Mouse (Mus musculus) embryonic facial prominence, embryonic 11.5 days (tissue): ENCODE data around the gene Pdxdc1. TPM values are rescaled to one million over a fixed set of nuclear protein-coding genes. Genes with fewer than 3 reads are reported as not detected.

Experiments used
- ATAC-seq: fragments of 200-750 bp; cut with Nextera tagmentation; replicated peaks from 2 replicates; pipeline ENCODE4 v1.8.0; 2017; ENCODE audit warnings: low read depth; ENCODE audit not compliant: insufficient number of reproducible peaks, low FRiP score, low TSS enrichment
- DNase-seq: peaks from one replicate; pipeline ENCODE4 v3.0.0-alpha.2; 2015; ENCODE audit warnings: low spot score
- H3K27ac ChIP-seq: fragments of 300-500 bp; sonication (generic); replicated peaks from 2 replicates; pipeline ENCODE4 v1.5.1; 2014; ENCODE audit warnings: mild to moderate bottlenecking, low read depth, low read length, control low read depth
- H3K27me3 ChIP-seq: fragments of 300-500 bp; sonication (generic); 2 replicates; pipeline ENCODE4 v1.6.1; 2014; ENCODE audit warnings: mild to moderate bottlenecking, low read length, moderate library complexity, mixed read lengths; ENCODE audit not compliant: control insufficient read depth, insufficient read depth
- H3K36me3 ChIP-seq: fragments of 300-500 bp; sonication (generic); replicated peaks from 2 replicates; pipeline ENCODE4 v1.6.1; 2014; ENCODE audit warnings: low read depth, mild to moderate bottlenecking, low read length, moderate library complexity, mixed read lengths; ENCODE audit not compliant: control insufficient read depth, insufficient read depth
- H3K4me1 ChIP-seq: fragments of 300-500 bp; sonication (generic); 2 replicates; pipeline ENCODE4 v1.6.1; 2014; ENCODE audit warnings: low read length, mixed read lengths; ENCODE audit not compliant: control insufficient read depth, insufficient read depth
- H3K4me2 ChIP-seq: fragments of 300-500 bp; sonication (generic); 2 replicates; pipeline ENCODE4 v1.6.1; 2014; ENCODE audit warnings: low read depth, mild to moderate bottlenecking, control low read depth, low read length, moderate library complexity
- H3K4me3 ChIP-seq: fragments of 300-500 bp; sonication (generic); 2 replicates; pipeline ENCODE4 v1.5.1; 2014; ENCODE audit warnings: low read depth, low read length, control low read depth
- H3K9ac ChIP-seq: fragments of 300-500 bp; sonication (generic); replicated peaks from 2 replicates; pipeline ENCODE4 v1.6.1; 2014; ENCODE audit warnings: mild to moderate bottlenecking, control low read depth, low read length
- H3K9me3 ChIP-seq: fragments of 300-500 bp; sonication (generic); replicated peaks from 2 replicates; pipeline ENCODE4 v1.6.1; 2016; ENCODE audit warnings: mild to moderate bottlenecking, low read length, inconsistent platforms, mixed read lengths; ENCODE audit not compliant: control insufficient read depth
- WGBS: fragments of 180-500 bp; shearing (Covaris S2); extraction: QIAGEN DNeasy Blood & Tissue Kit; methylation state at CpG from one replicate; pipeline ENCODE4 v1.1.7; 2014; 5-methylcytosine and 5-hydroxymethylcytosine counted together
- polyA plus RNA-seq: library from polyadenylated mRNA; unstranded; fragments of >200 nt; fragmentation: Nextera tagmentation; extraction: Ambion mirVana; gene quantifications from 2 replicates; pipeline ENCODE4 v1.2.1, GENCODE M21; 2014

Pdxdc1 gene
- 91.2 and 94.9 TPM in 2 replicates for polyA plus RNA-seq

DNA sequence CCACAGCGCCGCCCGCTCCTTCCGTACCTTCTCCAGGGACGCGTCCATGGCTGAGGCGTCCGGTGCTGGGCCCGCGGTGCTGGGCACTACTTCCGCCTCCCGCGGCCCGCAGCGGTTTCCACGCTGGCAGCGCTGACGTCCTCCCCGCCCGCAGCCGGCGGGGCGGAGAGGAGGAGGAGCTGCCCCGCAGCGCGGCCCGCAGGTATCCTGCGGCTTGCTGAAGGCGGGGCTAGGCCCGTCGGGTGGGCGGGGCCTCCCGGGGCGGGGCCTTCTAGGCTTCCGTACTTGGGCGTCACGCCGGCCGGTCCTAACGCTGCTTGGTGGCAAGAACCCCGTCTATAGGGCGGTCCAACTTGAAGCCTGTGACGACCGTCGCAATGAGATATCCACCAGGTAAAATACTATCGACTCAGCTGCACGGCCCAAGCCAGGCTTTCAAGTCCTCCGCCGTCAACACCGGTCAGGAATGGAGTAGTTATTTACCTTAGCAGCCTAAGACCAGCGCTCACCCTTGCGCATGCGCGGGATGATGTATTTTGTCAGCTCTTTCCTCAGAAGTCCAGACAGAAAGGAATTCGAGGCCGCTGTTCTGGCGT is at the start of gene Pdxdc1, which contains the start of gene Mpv17l:
Gene Pdxdc1 (minus strand): TSS at position 244 of the 596 bp plus-strand sequence.
Gene Mpv17l (plus strand): TSS at position 274 of the 596 bp plus-strand sequence.
- H3K9ac ChIP-seq, result peak within 1 kb of the TSS; percentile 87
- H3K36me3 ChIP-seq, result no peaks in the 10 kb centered on the region
- H3K27me3 ChIP-seq, result no peaks in the 10 kb centered on the region
- H3K9me3 ChIP-seq, result no peaks in the 10 kb centered on the region
- peak within 1 kb of the TSS; percentile 74 for H3K4me2 ChIP-seq
- 0% methylated on average over 57 of the region's 57 CpGs for WGBS
- H3K4me1 ChIP-seq, result no peaks in the 10 kb centered on the region
- DNase-seq (peak; percentile 95), ATAC-seq (peak; percentile 95)
- peak within 1 kb of the TSS; percentile 86 for H3K4me3 ChIP-seq
- peak within 1 kb of the TSS; percentile 54; the same call in 1 of the 2 replicates for H3K27ac ChIP-seq

- DNase-seq (no peak), ATAC-seq (no peak)
- H3K4me1 ChIP-seq, result no peaks in the 10 kb centered on the region
- H3K9ac ChIP-seq, result no peak overlapping the region
- no peak overlapping the region for H3K4me2 ChIP-seq
- H3K27me3 ChIP-seq, result no peaks in the 10 kb centered on the region
- no peak overlapping the region for H3K4me3 ChIP-seq
- no peaks in the 10 kb centered on the region for H3K36me3 ChIP-seq
- no peaks in the 10 kb centered on the region for H3K9me3 ChIP-seq
- H3K27ac ChIP-seq, result no peak overlapping the region
- WGBS, result 77% methylated on average over 3 of the region's 3 CpGs
These were observed 48.3 kb upstream of the Pdxdc1 start for GRCm38 (mm10) chr16:13951245-13951644.

DNA sequence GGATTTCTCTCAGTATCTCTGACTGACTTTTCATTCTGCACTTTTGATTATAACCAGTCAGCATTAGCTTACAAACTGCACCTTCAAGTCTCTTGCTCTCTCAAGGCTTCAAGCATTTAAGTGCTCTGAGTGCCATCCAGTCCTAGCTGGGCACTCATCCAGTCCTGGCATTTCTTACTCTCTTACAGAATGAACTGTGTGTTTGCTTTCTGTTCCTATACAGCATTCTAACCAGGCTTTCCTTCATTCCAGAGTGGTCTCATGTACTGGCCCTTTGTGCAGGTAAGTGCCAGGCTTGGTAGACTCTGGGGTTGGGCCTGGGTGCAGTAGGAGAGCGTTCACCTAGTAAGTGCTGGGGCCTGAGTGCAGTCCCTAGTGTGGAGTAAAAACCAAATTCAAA is 43.4 kb upstream of the Pdxdc1 start:
- H3K9ac ChIP-seq, result no peak overlapping the region
- H3K27me3 ChIP-seq, result peaks cover under 1% of the 10 kb centered on the region; the same call in 1 of the 2 replicates
- no peaks in the 10 kb centered on the region for H3K4me1 ChIP-seq
- H3K9me3 ChIP-seq, result no peaks in the 10 kb centered on the region
- ATAC-seq (no peak), DNase-seq (no peak)
- no peak overlapping the region for H3K27ac ChIP-seq
- H3K36me3 ChIP-seq, result no peaks in the 10 kb centered on the region
- H3K4me2 ChIP-seq, result no peak overlapping the region
- WGBS, result 84% methylated on average over 1 of the region's 1 CpGs
- no peak overlapping the region for H3K4me3 ChIP-seq

- H3K9ac ChIP-seq, result no peak overlapping the region
- no peaks in the 10 kb centered on the region for H3K4me1 ChIP-seq
- peak; percentile 19 for DNase-seq
- H3K9me3 ChIP-seq, result no peaks in the 10 kb centered on the region
- no peaks in the 10 kb centered on the region for H3K36me3 ChIP-seq
- H3K4me3 ChIP-seq, result no peak overlapping the region
- no peak overlapping the region for H3K27ac ChIP-seq
- no peak for ATAC-seq
- no peak overlapping the region for H3K4me2 ChIP-seq
- 75% methylated on average over 4 of the region's 4 CpGs for WGBS
- H3K27me3 ChIP-seq, result peaks cover 3% of the 10 kb centered on the region; the same call in 1 of the 2 replicates
These were observed 42.2 kb upstream of the Pdxdc1 start for GRCm38 (mm10) chr16:13945153-13945552.

GRCm38 (mm10) chr16:13944752-13945151 is 41.8 kb upstream of the Pdxdc1 start:
- H3K36me3 ChIP-seq, result no peaks in the 10 kb centered on the region
- H3K4me1 ChIP-seq, result no peaks in the 10 kb centered on the region
- H3K27me3 ChIP-seq, result peaks cover 3% of the 10 kb centered on the region; the same call in 1 of the 2 replicates
- H3K4me2 ChIP-seq, result no peak overlapping the region
- 70% methylated on average over 5 of the region's 5 CpGs for WGBS
- ATAC-seq, result no peak
- no peak overlapping the region for H3K4me3 ChIP-seq
- no peak for DNase-seq
- no peaks in the 10 kb centered on the region for H3K9me3 ChIP-seq
- H3K27ac ChIP-seq, result no peak overlapping the region
- no peak overlapping the region for H3K9ac ChIP-seq

- H3K9ac ChIP-seq, result no peak overlapping the region
- H3K4me3 ChIP-seq, result no peak overlapping the region
- no peaks in the 10 kb centered on the region for H3K4me1 ChIP-seq
- DNase-seq, result no peak
- no peak for ATAC-seq
- H3K27ac ChIP-seq, result no peak overlapping the region
- no peak overlapping the region for H3K4me2 ChIP-seq
- no peaks in the 10 kb centered on the region for H3K36me3 ChIP-seq
- 49% methylated on average over 4 of the region's 4 CpGs for WGBS
- peaks cover 3% of the 10 kb centered on the region; the same call in 1 of the 2 replicates for H3K27me3 ChIP-seq
- no peaks in the 10 kb centered on the region for H3K9me3 ChIP-seq
These were observed 41.2 kb upstream of the Pdxdc1 start for GRCm38 (mm10) chr16:13944178-13944577.

- Histone ChIP-seq H3K27ac (no peak overlapping the region), H3K4me2 (peak overlapping the region; percentile 90), H3K9ac (peak overlapping the region; percentile 62), H3K4me1 (no peaks in the 10 kb centered on the region), H3K9me3 (no peaks in the 10 kb centered on the region), H3K36me3 (no peaks in the 10 kb centered on the region), H3K4me3 (peak overlapping the region; percentile 48), H3K27me3 (peaks cover 3% of the 10 kb centered on the region; the same call in 1 of the 2 replicates)
- ATAC-seq (peak; percentile 82), DNase-seq (peak; percentile 32)
- 3% methylated on average over 34 of the region's 34 CpGs for WGBS
These were observed 38.0 kb upstream of the Pdxdc1 start for GRCm38 (mm10) chr16:13940847-13941395.

GRCm38 (mm10) chr16:13940139-13940846 is 37.4 kb upstream of the Pdxdc1 start:
- peak; percentile 83 for ATAC-seq
- DNase-seq, result peak; percentile 74
- Histone ChIP-seq H3K9me3 (no peaks in the 10 kb centered on the region), H3K27ac (no peak overlapping the region), H3K36me3 (no peaks in the 10 kb centered on the region), H3K4me2 (peak overlapping the region; percentile 90), H3K27me3 (peaks cover 3% of the 10 kb centered on the region; the same call in 1 of the 2 replicates), H3K4me3 (peak overlapping the region; percentile 48), H3K9ac (peak overlapping the region; percentile 62), H3K4me1 (no peaks in the 10 kb centered on the region)
- WGBS, result 5% methylated on average over 28 of the region's 28 CpGs
